Mouse (Mus musculus): Measurements from ENCODE around the gene Antxr2. TPM values are rescaled to one million over a fixed set of nuclear protein-coding genes. Genes with fewer than 3 reads are reported as not detected.

Gene Antxr2
- polyA plus RNA-seq, 2 experiments, result 1.1 to 4.0 TPM

DNA sequence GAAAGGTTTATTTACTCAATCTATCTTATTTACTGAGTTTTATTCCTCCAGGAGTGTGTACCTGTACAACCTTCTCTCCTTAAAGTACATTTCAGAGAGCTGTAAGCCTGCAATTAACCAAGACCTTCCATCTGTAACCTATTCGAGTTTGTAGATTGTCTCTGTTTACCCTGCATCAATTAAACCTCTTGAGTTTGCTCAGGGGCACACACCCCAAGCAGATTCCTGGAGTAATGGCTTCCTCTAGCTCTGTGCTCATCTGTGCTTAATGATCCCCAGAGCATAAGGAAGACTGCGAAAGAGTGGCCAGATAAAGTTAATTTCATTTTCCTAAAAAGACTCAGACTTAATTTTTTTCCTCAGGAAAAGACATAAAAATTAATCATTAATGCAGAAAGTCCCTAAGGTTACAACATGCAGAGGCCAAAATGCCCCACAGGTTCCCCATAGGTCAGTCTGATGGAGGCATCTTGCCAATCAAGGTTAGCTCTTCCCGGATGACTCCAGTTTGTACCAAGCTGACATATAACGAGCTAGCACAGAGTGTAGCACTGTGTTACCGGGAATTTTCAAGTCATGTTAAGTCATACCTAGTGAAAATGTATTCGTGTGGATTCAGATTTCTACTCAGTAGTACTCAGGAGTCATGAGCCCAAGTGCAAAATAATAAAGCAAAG lies 34.2 kb downstream of the Antxr2 start:
- Histone ChIP-seq H3K9me3 (ENCODE audit: control insufficient read depth, low read length) (no peaks in the 10 kb centered on the region), H3K4me2 (ENCODE audit: low read depth) (no peak overlapping the region), H3K27ac (no peak overlapping the region), H3K27me3 (ENCODE audit: control insufficient read depth, insufficient read depth, low read length) (no peaks in the 10 kb centered on the region), H3K4me3 (ENCODE audit: insufficient read depth in 1 of 2, low read depth in 2 of 2, low read length in 2 of 2) (no peak overlapping the region), H3K36me3 (replicated peaks; ENCODE audit: control insufficient read depth, insufficient read depth, low read depth) (no peaks in the 10 kb centered on the region), H3K9ac (replicated peaks) (no peak overlapping the region), H3K4me1 (replicated peaks; ENCODE audit: control insufficient read depth in 2 of 2, insufficient read depth in 2 of 2, low read length in 1 of 2) (no peaks in the 10 kb centered on the region)
- ATAC-seq (ENCODE audit: insufficient read depth), result no peak
- DNase-seq (ENCODE audit: low read depth in 3 of 3, low spot score in 3 of 3), result no peak
- WGBS (ENCODE audit: insufficient replicate concordance), result 60% methylated on average over 6 of the region's 6 CpGs
- TF ChIP-seq EP300 (IDR thresholded peaks at IDR 0.05; ENCODE audit: low read depth), result no peak

GRCm38 (mm10) chr5:97995881-97996280 lies 35.0 kb downstream of the Antxr2 start:
- no peaks in the 10 kb centered on the region for H3K36me3 ChIP-seq (replicated peaks; ENCODE audit: control insufficient read depth, insufficient read depth, low read depth)
- ATAC-seq (ENCODE audit: insufficient read depth) (no peak), DNase-seq (ENCODE audit: low read depth in 3 of 3, low spot score in 3 of 3) (no peak)
- H3K4me2 ChIP-seq (ENCODE audit: low read depth), result no peak overlapping the region
- H3K27ac ChIP-seq, result no peak overlapping the region
- H3K9me3 ChIP-seq (ENCODE audit: control insufficient read depth, low read length), result no peaks in the 10 kb centered on the region
- TF ChIP-seq CTCF (IDR thresholded peaks at IDR 0.05; ENCODE audit: low read depth) (no peak), EP300 (IDR thresholded peaks at IDR 0.05; ENCODE audit: low read depth) (no peak)
- H3K9ac ChIP-seq (replicated peaks), result no peak overlapping the region
- H3K4me3 ChIP-seq (ENCODE audit: insufficient read depth in 1 of 2, low read depth in 2 of 2, low read length in 2 of 2), result no peak overlapping the region
- WGBS (ENCODE audit: insufficient replicate concordance), result 68% methylated on average over 4 of the region's 4 CpGs
- no peaks in the 10 kb centered on the region for H3K27me3 ChIP-seq (ENCODE audit: control insufficient read depth, insufficient read depth, low read length)
- no peaks in the 10 kb centered on the region for H3K4me1 ChIP-seq (replicated peaks; ENCODE audit: control insufficient read depth in 2 of 2, insufficient read depth in 2 of 2, low read length in 1 of 2)

- Histone ChIP-seq H3K36me3 (replicated peaks; ENCODE audit: control insufficient read depth, insufficient read depth, low read depth) (no peaks in the 10 kb centered on the region), H3K9me3 (ENCODE audit: control insufficient read depth, low read length) (no peaks in the 10 kb centered on the region), H3K4me1 (replicated peaks; ENCODE audit: control insufficient read depth in 2 of 2, insufficient read depth in 2 of 2, low read length in 1 of 2) (no peaks in the 10 kb centered on the region), H3K4me3 (ENCODE audit: insufficient read depth in 1 of 2, low read depth in 2 of 2, low read length in 2 of 2) (no peak overlapping the region), H3K9ac (replicated peaks) (no peak overlapping the region), H3K27me3 (ENCODE audit: control insufficient read depth, insufficient read depth, low read length) (no peaks in the 10 kb centered on the region), H3K27ac (no peak overlapping the region), H3K4me2 (ENCODE audit: low read depth) (no peak overlapping the region)
- DNase-seq (ENCODE audit: low read depth in 3 of 3, low spot score in 3 of 3) (no peak), ATAC-seq (ENCODE audit: insufficient read depth) (no peak)
- TF ChIP-seq CTCF (IDR thresholded peaks at IDR 0.05; ENCODE audit: low read depth), result no peak
- TF ChIP-seq EP300 (IDR thresholded peaks at IDR 0.05; ENCODE audit: low read depth), result no peak
- WGBS (ENCODE audit: insufficient replicate concordance), result 69% methylated on average over 4 of the region's 4 CpGs
Measured at GRCm38 (mm10) chr5:97986656-97987294, 44.1 kb downstream of the Antxr2 start.

- H3K4me3 ChIP-seq (ENCODE audit: insufficient read depth in 1 of 2, low read depth in 2 of 2, low read length in 2 of 2), result no peak overlapping the region
- ATAC-seq (ENCODE audit: insufficient read depth), result no peak
- no peak for DNase-seq (ENCODE audit: low read depth in 3 of 3, low spot score in 3 of 3)
- H3K27ac ChIP-seq, result no peak overlapping the region
- H3K4me2 ChIP-seq (ENCODE audit: low read depth), result no peak overlapping the region
- H3K9me3 ChIP-seq (ENCODE audit: control insufficient read depth, low read length), result no peaks in the 10 kb centered on the region
- H3K27me3 ChIP-seq (ENCODE audit: control insufficient read depth, insufficient read depth, low read length), result no peaks in the 10 kb centered on the region
- H3K36me3 ChIP-seq (replicated peaks; ENCODE audit: control insufficient read depth, insufficient read depth, low read depth), result no peaks in the 10 kb centered on the region
- TF ChIP-seq CTCF (IDR thresholded peaks at IDR 0.05; ENCODE audit: low read depth) (no peak), EP300 (IDR thresholded peaks at IDR 0.05; ENCODE audit: low read depth) (no peak)
- H3K9ac ChIP-seq (replicated peaks), result no peak overlapping the region
- whole genome bisulfite sequencing (ENCODE audit: insufficient replicate concordance), result 70% methylated on average over 9 of the region's 9 CpGs
- no peaks in the 10 kb centered on the region for H3K4me1 ChIP-seq (replicated peaks; ENCODE audit: control insufficient read depth in 2 of 2, insufficient read depth in 2 of 2, low read length in 1 of 2)
Measured at GRCm38 (mm10) chr5:97983375-97983774, 47.5 kb downstream of the Antxr2 start.

- DNase-seq (ENCODE audit: low read depth in 3 of 3, low spot score in 3 of 3) (no peak), ATAC-seq (ENCODE audit: insufficient read depth) (no peak)
- H3K27ac ChIP-seq, result no peak overlapping the region
- H3K27me3 ChIP-seq (ENCODE audit: control insufficient read depth, insufficient read depth, low read length), result no peaks in the 10 kb centered on the region
- no peaks in the 10 kb centered on the region for H3K4me1 ChIP-seq (replicated peaks; ENCODE audit: control insufficient read depth in 2 of 2, insufficient read depth in 2 of 2, low read length in 1 of 2)
- no peak overlapping the region for H3K4me2 ChIP-seq (ENCODE audit: low read depth)
- H3K9me3 ChIP-seq (ENCODE audit: control insufficient read depth, low read length), result no peaks in the 10 kb centered on the region
- no peak overlapping the region for H3K9ac ChIP-seq (replicated peaks)
- H3K36me3 ChIP-seq (replicated peaks; ENCODE audit: control insufficient read depth, insufficient read depth, low read depth), result no peaks in the 10 kb centered on the region
- 41% methylated on average over 14 of the region's 14 CpGs for WGBS (ENCODE audit: insufficient replicate concordance)
- TF ChIP-seq EP300 (IDR thresholded peaks at IDR 0.05; ENCODE audit: low read depth), result no peak
- no peak for TF ChIP-seq CTCF (IDR thresholded peaks at IDR 0.05; ENCODE audit: low read depth)
- no peak overlapping the region for H3K4me3 ChIP-seq (ENCODE audit: insufficient read depth in 1 of 2, low read depth in 2 of 2, low read length in 2 of 2)
Measured at GRCm38 (mm10) chr5:97980472-97980871, 50.4 kb downstream of the Antxr2 start.
